Mouse (Mus musculus): ENCODE results near the gene Fam57b. TPM values are rescaled to one million over a fixed set of nuclear protein-coding genes. Genes with fewer than 3 reads are reported as not detected.

The Fam57b gene
- polyA plus RNA-seq, 1 experiment from 2014 or later: 1.5 TPM

GRCm38 (mm10) chr7:126803181-126803580 is 5.7 kb downstream of the Fam57b start:
- Histone ChIP-seq H3K27ac (0 out of 2 replicates have a peak overlapping the region, but pooled peaks have one; percentile 13), H3K4me1 (replicated peaks) (peaks cover 22% of the 10 kb centered on the region), H3K27me3 (replicated peaks) (no peaks in the 10 kb centered on the region), H3K4me2 (replicated peaks) (no peak overlapping the region), H3K9ac (no peak overlapping the region), H3K4me3 (replicated peaks) (no peak overlapping the region), H3K9me3 (no peaks in the 10 kb centered on the region), H3K36me3 (0 out of 2 replicates have a peak, but pooled peaks cover 2% of the 10 kb centered on the region)
- 67% methylated on average over 6 of the region's 6 CpGs for WGBS
- no peak for ATAC-seq

- peaks cover 28% of the 10 kb centered on the region for H3K4me1 ChIP-seq (replicated peaks)
- no peak overlapping the region for H3K4me2 ChIP-seq (replicated peaks)
- no peak overlapping the region for H3K9ac ChIP-seq
- no peak for ATAC-seq
- H3K36me3 ChIP-seq: 0 out of 2 replicates have a peak, but pooled peaks cover 2% of the 10 kb centered on the region
- no peaks in the 10 kb centered on the region for H3K27me3 ChIP-seq (replicated peaks)
- 0 out of 2 replicates have a peak overlapping the region, but pooled peaks have one; percentile 13 for H3K27ac ChIP-seq
- no peak overlapping the region for H3K4me3 ChIP-seq (replicated peaks)
- no peaks in the 10 kb centered on the region for H3K9me3 ChIP-seq
Observed at GRCm38 (mm10) chr7:126803751-126804150, 6.3 kb downstream of the Fam57b start.

GRCm38 (mm10) chr7:126806956-126807355 is 9.5 kb downstream of the Fam57b start:
- WGBS: 66% methylated on average over 6 of the region's 6 CpGs
- H3K4me2 ChIP-seq (replicated peaks): no peak overlapping the region

GRCm38 (mm10) chr7:126807405-126807804 is 9.9 kb downstream of the Fam57b start:
- Histone ChIP-seq H3K27me3 (replicated peaks) (no peaks in the 10 kb centered on the region), H3K27ac (no peak overlapping the region), H3K9ac (no peak overlapping the region), H3K4me2 (replicated peaks) (peak overlapping the region; percentile 85), H3K36me3 (0 out of 2 replicates have a peak, but pooled peaks cover 2% of the 10 kb centered on the region), H3K4me3 (replicated peaks) (no peak overlapping the region), H3K9me3 (no peaks in the 10 kb centered on the region), H3K4me1 (replicated peaks) (peaks cover 15% of the 10 kb centered on the region)
- WGBS: 65% methylated on average over 4 of the region's 4 CpGs
- no peak for ATAC-seq

More at GRCm38 (mm10) chr7:126806956-126807355, 9.5 kb downstream of the Fam57b start:
- Histone ChIP-seq H3K4me1 (replicated peaks) (peaks cover 15% of the 10 kb centered on the region), H3K36me3 (0 out of 2 replicates have a peak, but pooled peaks cover 2% of the 10 kb centered on the region), H3K9ac (no peak overlapping the region), H3K27ac (no peak overlapping the region), H3K4me3 (replicated peaks) (no peak overlapping the region), H3K9me3 (no peaks in the 10 kb centered on the region), H3K27me3 (replicated peaks) (no peaks in the 10 kb centered on the region)
- ATAC-seq: no peak

GRCm38 (mm10) chr7:126808703-126809455 is 11.4 kb downstream of the Fam57b start:
- under 1% methylated on average over 43 of the region's 43 CpGs for WGBS
- Histone ChIP-seq H3K9me3 (no peaks in the 10 kb centered on the region), H3K36me3 (0 out of 2 replicates have a peak, but pooled peaks cover 2% of the 10 kb centered on the region), H3K4me3 (replicated peaks) (peak overlapping the region; percentile 63), H3K4me1 (replicated peaks) (peaks cover 15% of the 10 kb centered on the region), H3K27me3 (replicated peaks) (no peaks in the 10 kb centered on the region), H3K9ac (peak overlapping the region; percentile 76), H3K27ac (peak overlapping the region; percentile 74), H3K4me2 (replicated peaks) (peak overlapping the region; percentile 85)
- peak; percentile 95 for ATAC-seq

GRCm38 (mm10) chr7:126809723-126810369 is 12.4 kb downstream of the Fam57b start:
- no peak for ATAC-seq
- Histone ChIP-seq H3K9me3 (no peaks in the 10 kb centered on the region), H3K36me3 (no peaks in the 10 kb centered on the region), H3K27ac (no peak overlapping the region), H3K4me2 (replicated peaks) (peak overlapping the region; percentile 85), H3K4me3 (replicated peaks) (no peak overlapping the region), H3K27me3 (replicated peaks) (no peaks in the 10 kb centered on the region), H3K9ac (no peak overlapping the region), H3K4me1 (replicated peaks) (peaks cover 15% of the 10 kb centered on the region)
- 52% methylated on average over 5 of the region's 5 CpGs for WGBS

GRCm38 (mm10) chr7:126815726-126816222 is 18.3 kb downstream of the Fam57b start:
- H3K4me3 ChIP-seq (replicated peaks): no peak overlapping the region
- H3K9me3 ChIP-seq: no peaks in the 10 kb centered on the region
- H3K9ac ChIP-seq: no peak overlapping the region
- no peaks in the 10 kb centered on the region for H3K4me1 ChIP-seq (replicated peaks)
- no peak overlapping the region for H3K4me2 ChIP-seq (replicated peaks)
- no peak overlapping the region for H3K27ac ChIP-seq
- 60% methylated on average over 8 of the region's 8 CpGs for WGBS
- H3K36me3 ChIP-seq: no peaks in the 10 kb centered on the region
- no peak for ATAC-seq
- H3K27me3 ChIP-seq (replicated peaks): no peaks in the 10 kb centered on the region

- WGBS: 85% methylated on average over 8 of the region's 8 CpGs
- H3K4me2 ChIP-seq (replicated peaks): no peak overlapping the region
- H3K9ac ChIP-seq: no peak overlapping the region
- H3K36me3 ChIP-seq: no peaks in the 10 kb centered on the region
- ATAC-seq: no peak
- H3K9me3 ChIP-seq: no peaks in the 10 kb centered on the region
- H3K27ac ChIP-seq: no peak overlapping the region
- H3K27me3 ChIP-seq (replicated peaks): no peaks in the 10 kb centered on the region
- no peaks in the 10 kb centered on the region for H3K4me1 ChIP-seq (replicated peaks)
- H3K4me3 ChIP-seq (replicated peaks): no peak overlapping the region
Observed at GRCm38 (mm10) chr7:126816494-126816893, 19.0 kb downstream of the Fam57b start.

GRCm38 (mm10) chr7:126817595-126817994 is 20.1 kb downstream of the Fam57b start:
- H3K9me3 ChIP-seq: no peaks in the 10 kb centered on the region
- no peak overlapping the region for H3K9ac ChIP-seq
- H3K4me3 ChIP-seq (replicated peaks): no peak overlapping the region
- no peak overlapping the region for H3K27ac ChIP-seq
- 83% methylated on average over 7 of the region's 7 CpGs for WGBS
- H3K4me2 ChIP-seq (replicated peaks): no peak overlapping the region
- H3K4me1 ChIP-seq (replicated peaks): no peaks in the 10 kb centered on the region
- ATAC-seq: no peak
- H3K36me3 ChIP-seq: no peaks in the 10 kb centered on the region
- H3K27me3 ChIP-seq (replicated peaks): peaks cover 5% of the 10 kb centered on the region; the same call in 1 of the 2 replicates

GRCm38 (mm10) chr7:126818818-126819217 is 21.4 kb downstream of the Fam57b start:
- H3K36me3 ChIP-seq: no peaks in the 10 kb centered on the region
- H3K27ac ChIP-seq: no peak overlapping the region
- peaks cover 5% of the 10 kb centered on the region; the same call in 1 of the 2 replicates for H3K4me1 ChIP-seq (replicated peaks)
- no peak overlapping the region for H3K4me3 ChIP-seq (replicated peaks)
- 52% methylated on average over 1 of the region's 1 CpGs for WGBS
- no peak overlapping the region for H3K9ac ChIP-seq
- ATAC-seq: no peak
- H3K9me3 ChIP-seq: no peaks in the 10 kb centered on the region
- peaks cover 13% of the 10 kb centered on the region for H3K27me3 ChIP-seq (replicated peaks)
- H3K4me2 ChIP-seq (replicated peaks): no peak overlapping the region

GRCm38 (mm10) chr7:126821835-126822511 is 24.5 kb downstream of the Fam57b start:
- Histone ChIP-seq H3K4me1 (replicated peaks) (peaks cover 5% of the 10 kb centered on the region; the same call in 1 of the 2 replicates), H3K9ac (0 out of 2 replicates have a peak overlapping the region, but pooled peaks have one; percentile 3), H3K9me3 (no peaks in the 10 kb centered on the region), H3K4me3 (replicated peaks) (no peak overlapping the region), H3K27ac (no peak overlapping the region), H3K27me3 (replicated peaks) (peaks cover 32% of the 10 kb centered on the region), H3K36me3 (no peaks in the 10 kb centered on the region), H3K4me2 (replicated peaks) (no peak overlapping the region)
- WGBS: 24% methylated on average over 7 of the region's 7 CpGs
- peak; percentile 53 for ATAC-seq

- no peak for ATAC-seq
- Histone ChIP-seq H3K27ac (0 out of 2 replicates have a peak overlapping the region, but pooled peaks have one; percentile 17), H3K9ac (0 out of 2 replicates have a peak overlapping the region, but pooled peaks have one; percentile 3), H3K4me3 (replicated peaks) (no peak overlapping the region), H3K4me2 (replicated peaks) (peak overlapping the region; percentile 58), H3K36me3 (no peaks in the 10 kb centered on the region), H3K9me3 (no peaks in the 10 kb centered on the region), H3K27me3 (replicated peaks) (peaks cover 32% of the 10 kb centered on the region), H3K4me1 (replicated peaks) (peaks cover 5% of the 10 kb centered on the region; the same call in 1 of the 2 replicates)
- WGBS: 19% methylated on average over 9 of the region's 9 CpGs
Observed at GRCm38 (mm10) chr7:126822741-126823140, 25.3 kb downstream of the Fam57b start.

All from intestine, embryonic 15.5 days (tissue).